Mouse (Mus musculus) intestine, embryonic 16.5 days (tissue): Measurements from ENCODE around the gene Gm6370. TPM values are rescaled to one million over a fixed set of nuclear protein-coding genes. Genes with fewer than 3 reads are reported as not detected.

Source experiments
- polyA plus RNA-seq: library from polyadenylated mRNA; unstranded; fragments of >200 nt; fragmentation: Nextera tagmentation; extraction: Ambion mirVana; gene quantifications from 2 replicates; pipeline ENCODE4 v1.2.1, GENCODE M21; 2015

The Gm6370 gene
- polyA plus RNA-seq, 1 experiment from 2014 or later: not detected

Other genes with a start within 250 kb of the Gm6370 start
- 1.2 and 1.3 TPM in 2 replicates for gene Wasf3, start 106.4 kb upstream of the Gm6370 start, polyA plus RNA-seq
- not detected in 2 replicates for gene Gm6408, start 9.4 kb upstream of the Gm6370 start, polyA plus RNA-seq
- not detected in 2 replicates for gene 4930449I24Rik, start 11.0 kb downstream of the Gm6370 start, polyA plus RNA-seq
- not detected in 2 replicates for gene Gm3402, start 22.8 kb downstream of the Gm6370 start, polyA plus RNA-seq
- gene Gm3404, start 34.4 kb downstream of the Gm6370 start, polyA plus RNA-seq: not detected in 2 replicates
- not detected in 2 replicates for gene Gm3409, start 46.3 kb downstream of the Gm6370 start, polyA plus RNA-seq
- not detected in 2 replicates for gene Gm3415, start 64.8 kb downstream of the Gm6370 start, polyA plus RNA-seq
- not detected in 2 replicates for gene Gpr12, start 93.9 kb downstream of the Gm6370 start, polyA plus RNA-seq